Mouse (Mus musculus) myocyte (in vitro differentiated cells): Measurements from ENCODE around the gene Prim2.

Experiments
- CEBPB ChIP-seq: IDR thresholded peaks from 2 replicates; pipeline ENCODE4 v1.6.1; 2011; ENCODE audit warnings: mild to moderate bottlenecking, moderate library complexity; ENCODE audit not compliant: poor library complexity, insufficient read depth, severe bottlenecking
- E2F4 ChIP-seq: IDR thresholded peaks from one replicate; pipeline ENCODE4 v1.6.1; 2011; ENCODE audit warnings: mild to moderate bottlenecking, control low read depth, moderate library complexity; ENCODE audit not compliant: insufficient read depth
- MAX ChIP-seq: IDR thresholded peaks from one replicate; pipeline ENCODE4 v1.6.1; 2011; ENCODE audit warnings: low read depth, mild to moderate bottlenecking, control low read depth
- MYOD1 ChIP-seq, 3 experiments: IDR thresholded peaks; one replicate each; pipeline ENCODE4 v1.6.1; 2011; ENCODE audit warnings: control low read depth in 2 of 3, low read depth in 2 of 3, mild to moderate bottlenecking in 2 of 3, moderate library complexity in 1 of 3; ENCODE audit not compliant: insufficient read length in 2 of 3, control insufficient read depth in 1 of 3
- POLR2A ChIP-seq: IDR thresholded peaks from one replicate; pipeline ENCODE4 v1.6.1; 2011; ENCODE audit warnings: low read depth, mild to moderate bottlenecking, control low read depth, moderate library complexity; ENCODE audit not compliant: insufficient read length
- USF1 ChIP-seq: IDR thresholded peaks from one replicate; pipeline ENCODE4 v1.6.1; 2011; ENCODE audit warnings: low read depth, mild to moderate bottlenecking, control low read depth, moderate library complexity

DNA sequence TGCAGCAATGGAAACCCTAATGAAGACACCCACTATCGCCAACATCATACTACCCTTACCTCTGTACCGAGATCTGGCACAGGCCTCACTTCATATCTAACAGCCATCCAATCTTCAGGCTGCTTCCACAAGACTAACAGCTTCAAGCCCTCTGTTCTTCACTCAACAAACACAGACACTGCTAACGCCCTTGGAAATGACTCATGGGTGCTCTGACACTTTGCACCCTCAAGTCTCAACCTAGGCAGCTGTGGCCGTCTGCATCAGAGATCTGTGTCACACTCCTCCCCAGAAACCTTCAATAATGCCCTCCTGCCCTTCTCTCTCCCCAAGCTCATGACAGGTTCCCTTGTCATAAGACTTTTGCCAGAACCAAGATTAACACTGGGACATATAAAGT, 20.6 kb downstream of the Prim2 start:
- TF ChIP-seq E2F4 (no peak), POLR2A (no peak), MAX (no peak), MYOD1 (IDR thresholded peaks at IDR 0.05; ENCODE audit: control insufficient read depth in 1 of 3, insufficient read length in 2 of 3, low read depth in 2 of 3) (no peak), USF1 (no peak), CEBPB (no peak)
